Mouse (Mus musculus): Measurements from ENCODE around the gene Pard3.

GRCm38 (mm10) chr8:127539803-127540202 is 476.1 kb downstream of the Pard3 start:
- no peak for TF ChIP-seq CTCF (IDR thresholded peaks at IDR 0.05; ENCODE audit: insufficient read depth, low read length)
- TF ChIP-seq POLR2A (IDR thresholded peaks at IDR 0.05; ENCODE audit: borderline replicate concordance, extremely low read depth, low read depth, low read length), result no peak

Data from lung, adult 2 months (tissue).